Mouse (Mus musculus) 3134 (cell line): ENCODE data around the gene Igsf3.
A peak's percentile ranks its signal among the peaks of the same experiment; 100 is the strongest.

Source experiments
- DNase-seq: peaks from one replicate; pipeline ENCODE4 v3.0.0-alpha.2; 2011; ENCODE audit warnings: low spot score; ENCODE audit not compliant: insufficient read length; ENCODE audit errors: extremely low read depth

Igsf3 gene

GRCm38 (mm10) chr3:101376538-101377247, at the start of gene Igsf3:
Gene Igsf3, plus strand, starts transcription at chr3:101377083.
- DNase-seq, result peak; percentile 79

- peak; percentile 47 for DNase-seq
These were observed 49.6 kb upstream of the Igsf3 start for GRCm38 (mm10) chr3:101327248-101327647.

GRCm38 (mm10) chr3:101328617-101329016, 48.3 kb upstream of the Igsf3 start:
- no peak for DNase-seq

- no peak for DNase-seq
These were observed 33.5 kb upstream of the Igsf3 start for GRCm38 (mm10) chr3:101343199-101343924.

- no peak for DNase-seq
These were observed 32.6 kb upstream of the Igsf3 start for GRCm38 (mm10) chr3:101344246-101344645.

GRCm38 (mm10) chr3:101345299-101345698, 31.6 kb upstream of the Igsf3 start:
- DNase-seq, result no peak

- no peak for DNase-seq
These were observed 30.1 kb upstream of the Igsf3 start for GRCm38 (mm10) chr3:101346806-101347205.

- DNase-seq, result no peak
These were observed 28.3 kb upstream of the Igsf3 start for GRCm38 (mm10) chr3:101348501-101349161.

- DNase-seq, result no peak
These were observed 27.2 kb upstream of the Igsf3 start for GRCm38 (mm10) chr3:101349542-101350307.

GRCm38 (mm10) chr3:101350406-101350805, 26.5 kb upstream of the Igsf3 start:
- no peak for DNase-seq

GRCm38 (mm10) chr3:101354490-101354889, 22.4 kb upstream of the Igsf3 start:
- DNase-seq, result no peak

- DNase-seq, result no peak
These were observed 21.2 kb upstream of the Igsf3 start for GRCm38 (mm10) chr3:101355702-101356101.

- DNase-seq, result no peak
These were observed 20.0 kb upstream of the Igsf3 start for GRCm38 (mm10) chr3:101356583-101357553.

- DNase-seq, result no peak
These were observed 16.1 kb upstream of the Igsf3 start for GRCm38 (mm10) chr3:101360832-101361231.

- no peak for DNase-seq
These were observed 14.5 kb upstream of the Igsf3 start for GRCm38 (mm10) chr3:101362391-101362790.

GRCm38 (mm10) chr3:101363574-101363973, 13.3 kb upstream of the Igsf3 start:
- no peak for DNase-seq

GRCm38 (mm10) chr3:101365081-101365612, 11.7 kb upstream of the Igsf3 start:
- DNase-seq, result no peak

- DNase-seq, result no peak
These were observed 11.0 kb upstream of the Igsf3 start for GRCm38 (mm10) chr3:101365911-101366310.

- no peak for DNase-seq
These were observed 9.5 kb upstream of the Igsf3 start for GRCm38 (mm10) chr3:101367372-101367771.
